Mouse (Mus musculus): ENCODE results near the gene Pagr1b. TPM values are rescaled to one million over a fixed set of nuclear protein-coding genes. Genes with fewer than 3 reads are reported as not detected.

Gene Pagr1b
- polyA plus RNA-seq, 1 experiment from 2014 or later: not detected

GRCm38 (mm10) chr7:127018416-127019305 is 2.4 kb upstream of the Pagr1b start:
- Histone ChIP-seq H3K4me2 (peak overlapping the region; percentile 88; the same call in 1 of the 2 replicates), H3K4me1 (peaks cover 84% of the 10 kb centered on the region), H3K9me3 (no peaks in the 10 kb centered on the region), H3K27me3 (no peaks in the 10 kb centered on the region), H3K36me3 (peaks cover 26% of the 10 kb centered on the region), H3K9ac (peak overlapping the region; percentile 21; the same call in 1 of the 2 replicates), H3K27ac (peak overlapping the region; percentile 98), H3K4me3 (no peak overlapping the region; the same call in 1 of the 2 replicates)
- no peak for ATAC-seq (ENCODE audit: borderline replicate concordance, extremely low read depth, low FRiP score, low TSS enrichment)
- WGBS: 66% methylated on average over 15 of the region's 15 CpGs

- Histone ChIP-seq H3K36me3 (peaks cover 26% of the 10 kb centered on the region), H3K4me2 (peak overlapping the region; percentile 88), H3K27me3 (no peaks in the 10 kb centered on the region), H3K4me1 (peaks cover 83% of the 10 kb centered on the region), H3K9me3 (no peaks in the 10 kb centered on the region), H3K9ac (0 out of 2 replicates have a peak overlapping the region, but pooled peaks have one; percentile 20), H3K27ac (peak overlapping the region; percentile 98), H3K4me3 (no peak overlapping the region)
- ATAC-seq (ENCODE audit: borderline replicate concordance, extremely low read depth, low FRiP score, low TSS enrichment): no peak
- WGBS: 30% methylated on average over 6 of the region's 6 CpGs
Measured at GRCm38 (mm10) chr7:127017950-127018345, 1.7 kb upstream of the Pagr1b start.

GRCm38 (mm10) chr7:127016971-127017949 is 976 bp upstream of the Pagr1b start, which contains the start of gene Pagr1a:
Gene Pagr1a (minus strand): TSS chr7:127017352.
- H3K4me1 ChIP-seq: peaks cover 77% of the 10 kb centered on the region
- WGBS: under 1% methylated on average over 39 of the region's 39 CpGs
- peak; percentile 84 for ATAC-seq (ENCODE audit: borderline replicate concordance, extremely low read depth, low FRiP score, low TSS enrichment)

GRCm38 (mm10) chr7:127016486-127016938 is 228 bp upstream of the Pagr1b start:
- Histone ChIP-seq H3K27ac (peak overlapping the region; percentile 98), H3K4me2 (peak overlapping the region; percentile 88), H3K4me3 (peak overlapping the region; percentile 64), H3K4me1 (peaks cover 74% of the 10 kb centered on the region), H3K9ac (peak overlapping the region; percentile 87), H3K27me3 (no peaks in the 10 kb centered on the region), H3K36me3 (peaks cover 18% of the 10 kb centered on the region), H3K9me3 (no peaks in the 10 kb centered on the region)
- WGBS: 0% methylated on average over 22 of the region's 22 CpGs
- ATAC-seq (ENCODE audit: borderline replicate concordance, extremely low read depth, low FRiP score, low TSS enrichment): peak; percentile 44

More at GRCm38 (mm10) chr7:127016971-127017949, 976 bp upstream of the Pagr1b start, which contains the start of gene Pagr1a:
- Histone ChIP-seq H3K4me3 (peak within 1 kb of the TSS; percentile 64), H3K9me3 (no peaks in the 10 kb centered on the region), H3K9ac (peak within 1 kb of the TSS; percentile 87), H3K4me2 (peak within 1 kb of the TSS; percentile 88), H3K36me3 (peaks cover 22% of the 10 kb centered on the region), H3K27ac (peak within 1 kb of the TSS; percentile 98), H3K27me3 (no peaks in the 10 kb centered on the region)

- Histone ChIP-seq H3K9me3 (no peaks in the 10 kb centered on the region), H3K4me2 (peak overlapping the region; percentile 88), H3K36me3 (peaks cover 18% of the 10 kb centered on the region), H3K9ac (peak overlapping the region; percentile 87), H3K4me1 (peaks cover 69% of the 10 kb centered on the region), H3K27ac (peak overlapping the region; percentile 98), H3K4me3 (peak overlapping the region; percentile 64), H3K27me3 (no peaks in the 10 kb centered on the region)
- under 1% methylated on average over 10 of the region's 10 CpGs for WGBS
- no peak for ATAC-seq (ENCODE audit: borderline replicate concordance, extremely low read depth, low FRiP score, low TSS enrichment)
Measured at GRCm38 (mm10) chr7:127016081-127016480, 203 bp downstream of the Pagr1b start.

- no peak overlapping the region for H3K9ac ChIP-seq
Measured at GRCm38 (mm10) chr7:127014993-127015392, 1.3 kb downstream of the Pagr1b start.

GRCm38 (mm10) chr7:127014320-127014719 is 2.0 kb downstream of the Pagr1b start, which contains the start of gene Mvp:
Gene Mvp (minus strand): TSS chr7:127014621.
- H3K4me3 ChIP-seq: peak within 1 kb of the TSS; percentile 64
- H3K36me3 ChIP-seq: peaks cover 18% of the 10 kb centered on the region
- peak within 1 kb of the TSS; percentile 37 for H3K27ac ChIP-seq
- H3K9ac ChIP-seq: peak within 1 kb of the TSS; percentile 87
- no peaks in the 10 kb centered on the region for H3K9me3 ChIP-seq
- peaks cover 53% of the 10 kb centered on the region for H3K4me1 ChIP-seq
- H3K27me3 ChIP-seq: no peaks in the 10 kb centered on the region
- peak within 1 kb of the TSS; percentile 88 for H3K4me2 ChIP-seq
- peak; percentile 12; the same call in 1 of the 2 replicates for ATAC-seq (ENCODE audit: borderline replicate concordance, extremely low read depth, low FRiP score, low TSS enrichment)
- 18% methylated on average over 11 of the region's 11 CpGs for WGBS

More at GRCm38 (mm10) chr7:127014993-127015392, 1.3 kb downstream of the Pagr1b start:
- Histone ChIP-seq H3K27me3 (no peaks in the 10 kb centered on the region), H3K36me3 (peaks cover 18% of the 10 kb centered on the region), H3K9me3 (no peaks in the 10 kb centered on the region), H3K4me1 (peaks cover 60% of the 10 kb centered on the region), H3K4me2 (peak overlapping the region; percentile 88), H3K4me3 (peak overlapping the region; percentile 64), H3K27ac (peak overlapping the region; percentile 37; the same call in 1 of the 2 replicates)
- WGBS: 88% methylated on average over 12 of the region's 12 CpGs
- ATAC-seq (ENCODE audit: borderline replicate concordance, extremely low read depth, low FRiP score, low TSS enrichment): no peak

GRCm38 (mm10) chr7:127013385-127013784 is 2.9 kb downstream of the Pagr1b start:
- Histone ChIP-seq H3K9me3 (no peaks in the 10 kb centered on the region), H3K4me3 (no peak overlapping the region), H3K27ac (no peak overlapping the region), H3K27me3 (no peaks in the 10 kb centered on the region), H3K4me2 (no peak overlapping the region; the same call in 1 of the 2 replicates), H3K36me3 (peaks cover 18% of the 10 kb centered on the region), H3K4me1 (peaks cover 47% of the 10 kb centered on the region), H3K9ac (no peak overlapping the region)
- 90% methylated on average over 6 of the region's 6 CpGs for WGBS
- ATAC-seq (ENCODE audit: borderline replicate concordance, extremely low read depth, low FRiP score, low TSS enrichment): no peak

- ATAC-seq (ENCODE audit: borderline replicate concordance, extremely low read depth, low FRiP score, low TSS enrichment): no peak
- H3K4me2 ChIP-seq: no peak overlapping the region
- no peaks in the 10 kb centered on the region for H3K9me3 ChIP-seq
- no peak overlapping the region for H3K27ac ChIP-seq
- WGBS: 93% methylated on average over 10 of the region's 10 CpGs
- H3K4me3 ChIP-seq: no peak overlapping the region
- H3K36me3 ChIP-seq: peaks cover 18% of the 10 kb centered on the region
- peaks cover 41% of the 10 kb centered on the region for H3K4me1 ChIP-seq
- H3K9ac ChIP-seq: no peak overlapping the region
- H3K27me3 ChIP-seq: no peaks in the 10 kb centered on the region
Measured at GRCm38 (mm10) chr7:127012845-127013244, 3.4 kb downstream of the Pagr1b start.

- WGBS: 80% methylated on average over 6 of the region's 6 CpGs
- H3K4me3 ChIP-seq: no peak overlapping the region
- H3K9me3 ChIP-seq: no peaks in the 10 kb centered on the region
- H3K27me3 ChIP-seq: no peaks in the 10 kb centered on the region
- H3K4me2 ChIP-seq: no peak overlapping the region
- peaks cover 38% of the 10 kb centered on the region for H3K4me1 ChIP-seq
- no peak for ATAC-seq (ENCODE audit: borderline replicate concordance, extremely low read depth, low FRiP score, low TSS enrichment)
- H3K9ac ChIP-seq: no peak overlapping the region
- H3K36me3 ChIP-seq: peaks cover 18% of the 10 kb centered on the region
- no peak overlapping the region for H3K27ac ChIP-seq
Measured at GRCm38 (mm10) chr7:127012374-127012773, 3.9 kb downstream of the Pagr1b start.

- H3K4me2 ChIP-seq: no peak overlapping the region
- no peak overlapping the region for H3K4me3 ChIP-seq
- peaks cover 18% of the 10 kb centered on the region for H3K36me3 ChIP-seq
- no peaks in the 10 kb centered on the region for H3K27me3 ChIP-seq
- H3K27ac ChIP-seq: no peak overlapping the region
- no peak for ATAC-seq (ENCODE audit: borderline replicate concordance, extremely low read depth, low FRiP score, low TSS enrichment)
- WGBS: 60% methylated on average over 2 of the region's 2 CpGs
- peaks cover 38% of the 10 kb centered on the region for H3K4me1 ChIP-seq
- H3K9ac ChIP-seq: no peak overlapping the region
- H3K9me3 ChIP-seq: no peaks in the 10 kb centered on the region
Measured at GRCm38 (mm10) chr7:127011717-127012116, 4.6 kb downstream of the Pagr1b start.
